Mouse (Mus musculus) CD4-positive, CD25-positive, alpha-beta regulatory T cell, adult 4 months (primary cell): Measurements from ENCODE around the gene Naxd. TPM values are rescaled to one million over a fixed set of nuclear protein-coding genes. Genes with fewer than 3 reads are reported as not detected.
A peak's percentile ranks its signal among the peaks of the same experiment; 100 is the strongest.

ENCODE experiments used
- ATAC-seq: one replicate; pipeline ENCODE4 v1.8.0; 2017
- polyA plus RNA-seq, 2 experiments: library from polyadenylated mRNA; unstranded; fragments of 100-300 nt; shearing (Covaris generic); gene quantifications; one replicate each; pipeline ENCODE4 v1.2.1; 2017

The Naxd gene
- polyA plus RNA-seq, 2 experiments from 2014 or later: 56.4 to 77.8 TPM

GRCm38 (mm10) chr8:11557424-11557767, 60.1 kb downstream of the Naxd start:
- no peak for ATAC-seq

DNA sequence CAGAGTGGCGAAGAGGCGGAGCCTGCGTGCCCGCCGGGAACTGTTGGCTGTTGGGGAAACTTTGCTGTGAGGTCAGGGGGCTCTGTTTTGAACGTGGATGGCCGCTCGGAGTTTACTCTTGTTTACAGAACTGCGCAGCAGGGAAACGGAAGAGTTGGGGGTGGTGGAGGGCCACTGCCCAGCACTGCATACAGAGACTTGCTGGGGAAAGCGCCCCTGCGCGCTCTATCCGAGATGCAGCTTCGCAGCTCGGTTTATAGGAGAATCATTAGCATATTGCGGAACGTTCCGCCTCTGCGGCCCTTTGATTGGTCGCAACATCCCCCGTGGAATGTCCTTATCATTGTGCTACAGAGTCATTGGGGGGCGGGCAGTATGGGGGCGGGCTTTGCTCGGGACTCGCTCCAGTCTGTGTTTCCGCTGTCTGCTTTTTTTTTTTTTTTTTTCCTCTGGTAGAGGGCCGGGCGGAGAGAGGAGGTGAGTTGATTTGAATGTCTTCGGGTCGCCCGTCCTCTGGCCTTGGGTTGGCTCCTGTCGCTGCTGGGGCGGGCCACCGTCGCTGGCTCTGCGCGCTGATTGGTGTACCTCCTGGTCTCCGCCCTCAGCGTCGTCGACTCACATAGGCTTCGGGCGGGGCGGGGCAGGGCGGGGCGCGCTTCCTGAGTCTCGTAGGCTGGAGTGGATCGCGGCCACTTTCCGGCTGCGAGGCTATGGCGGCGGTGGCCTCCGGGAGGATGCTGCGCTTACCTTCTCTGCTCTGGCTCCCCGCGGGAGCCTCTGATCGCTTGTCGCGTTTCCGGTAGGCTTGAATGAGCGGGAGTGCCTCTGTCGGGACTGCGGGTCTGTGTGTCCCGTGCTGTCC, 60.7 kb downstream of the Naxd start:
- ATAC-seq: peak; percentile 61

DNA sequence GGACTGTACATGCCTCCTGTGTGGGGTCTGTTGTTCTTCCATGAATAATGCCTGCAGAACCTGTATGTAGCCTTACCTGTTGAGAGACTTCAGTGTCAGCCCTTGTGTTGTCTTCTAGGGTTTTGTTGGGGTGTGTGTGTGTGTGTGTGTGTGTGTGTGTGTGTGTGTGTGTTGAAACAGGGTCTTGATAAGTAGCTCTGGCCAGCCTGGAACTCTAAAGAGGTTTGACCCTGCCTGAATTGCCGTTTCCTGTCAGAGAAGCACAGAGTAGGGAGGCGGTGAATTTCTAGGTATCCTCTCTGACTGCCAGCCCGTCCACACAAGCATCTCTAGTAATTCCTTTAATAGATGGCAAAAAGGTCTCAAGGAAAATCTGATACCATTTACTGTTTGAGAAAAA, 62.2 kb downstream of the Naxd start:
- ATAC-seq: no peak

GRCm38 (mm10) chr8:11560220-11560619, 62.9 kb downstream of the Naxd start:
- ATAC-seq: no peak

- ATAC-seq: no peak
Measured at GRCm38 (mm10) chr8:11564236-11564635, 66.9 kb downstream of the Naxd start.

Other genes with a start within 250 kb of the Naxd start
- not detected for gene Col4a2, start 184.7 kb upstream of the Naxd start, polyA plus RNA-seq
- under 1 TPM in 1 of 2 experiments, not detected in 1; 0.22 TPM for gene Col4a1, start 184.7 kb upstream of the Naxd start, polyA plus RNA-seq
- gene Rab20, start 18.8 kb upstream of the Naxd start, polyA plus RNA-seq: 10 to 100 TPM; 12.0 to 12.8 TPM
- 10 to 100 TPM; 11.8 to 14.4 TPM for gene Cars2, start 53.3 kb downstream of the Naxd start, polyA plus RNA-seq
- gene Ing1, start 58.1 kb downstream of the Naxd start, polyA plus RNA-seq: 10 to 100 TPM; 68.4 to 71.0 TPM
- gene Ankrd10, start 138.3 kb downstream of the Naxd start, polyA plus RNA-seq: 10 to 100 TPM; 71.3 to 83.5 TPM
- under 1 TPM; 0.51 to 0.54 TPM for gene 1700016D06Rik, start 203.6 kb downstream of the Naxd start, polyA plus RNA-seq
- gene Arhgef7, start 230.2 kb downstream of the Naxd start, polyA plus RNA-seq: 10 to 100 TPM; 33.2 to 42.6 TPM